Mouse (Mus musculus) lung, adult 2 months (tissue): ENCODE results near the gene Ptgr1. TPM values are rescaled to one million over a fixed set of nuclear protein-coding genes. Genes with fewer than 3 reads are reported as not detected.

Source experiments
- DNase-seq: peaks from one replicate; pipeline ENCODE4 v3.0.0; 2022
- H3K4me1 ChIP-seq: fragments of 200-500 bp; 2 replicates; pipeline ENCODE4 v1.6.1; 2011; ENCODE audit warnings: low read length; ENCODE audit not compliant: control insufficient read depth, insufficient read depth
- H3K4me3 ChIP-seq: fragments of 200-500 bp; replicated peaks from 2 replicates; pipeline ENCODE3; 2011; ENCODE audit warnings: low read depth, mild to moderate bottlenecking, control low read depth, low read length; ENCODE audit errors: extremely low read depth
- CTCF ChIP-seq: fragments of 200-500 bp; IDR thresholded peaks from 2 replicates; pipeline ENCODE4 v1.5.1; 2011; ENCODE audit warnings: mild to moderate bottlenecking, low read length, control low read depth; ENCODE audit not compliant: insufficient read depth
- POLR2A ChIP-seq: fragments of 200-500 bp; IDR thresholded peaks from 2 replicates; pipeline ENCODE4 v1.6.1; 2011; ENCODE audit warnings: low read depth, mild to moderate bottlenecking, control low read depth, low read length, borderline replicate concordance; ENCODE audit errors: extremely low read depth
- WGBS: fragments of 180-500 bp; shearing (Covaris S2); methylation state at CpG from one replicate; pipeline ENCODE4 v1.1.7; 2018; 5-methylcytosine and 5-hydroxymethylcytosine counted together
- polyA plus RNA-seq: library from polyadenylated mRNA; depleted of rRNA; stranded (reverse); fragments of >200 nt; gene quantifications from 2 replicates; pipeline ENCODE4 v1.2.3, GENCODE M21; 2012

Gene Ptgr1
- polyA plus RNA-seq, 1 experiment: 23.7 TPM

DNA sequence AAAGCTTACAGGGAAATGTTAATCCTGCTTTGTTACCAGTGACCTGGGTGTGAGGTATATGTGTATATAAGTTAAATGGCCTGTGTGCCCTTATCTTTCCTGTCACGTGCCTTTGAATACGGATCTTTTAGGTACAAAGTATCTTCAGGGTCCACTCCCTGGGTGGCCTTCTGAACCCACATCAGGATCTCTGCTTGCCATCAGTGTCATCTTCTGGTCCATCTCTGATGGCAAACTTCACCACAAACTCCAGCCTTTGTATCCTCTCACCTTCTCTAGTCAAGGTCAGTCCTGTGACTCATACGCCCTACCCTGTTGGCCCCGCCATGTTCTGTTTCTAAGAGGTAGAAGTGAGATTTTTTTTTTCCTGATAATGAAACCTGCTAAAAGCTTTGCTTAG, 7.8 kb upstream of the Ptgr1 start, which contains the start of gene Dnajc25:
Gene Dnajc25 (plus strand): TSS at position 301 of the 400 bp plus-strand sequence.
- Histone ChIP-seq H3K4me3 (no peak within 1 kb of the TSS), H3K4me1 (no peaks in the 10 kb centered on the region)
- TF ChIP-seq CTCF: no peak
- 68% methylated on average over 4 of the region's 4 CpGs for WGBS
- DNase-seq: no peak

DNA sequence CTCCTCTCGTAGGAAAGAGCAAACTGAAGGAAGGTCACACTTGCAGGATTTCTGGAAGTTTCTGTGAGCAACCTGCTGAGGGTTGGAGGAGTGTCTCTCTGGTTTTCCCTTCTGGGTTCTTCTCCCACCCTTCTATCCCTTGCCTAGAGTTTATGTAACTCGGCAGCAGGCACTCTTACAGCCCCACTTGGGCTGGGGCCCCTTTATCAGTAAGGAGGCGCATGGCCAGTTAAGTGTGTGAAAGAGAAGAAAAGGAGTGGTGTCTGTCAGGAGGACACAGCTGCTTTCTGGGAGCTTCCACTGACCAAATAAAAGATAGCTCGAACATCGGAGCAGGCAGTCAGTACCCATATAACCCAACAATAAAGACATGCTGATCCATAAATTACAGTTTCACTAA, 5.3 kb upstream of the Ptgr1 start:
- TF ChIP-seq POLR2A: no peak
- TF ChIP-seq CTCF: no peak
- 65% methylated on average over 5 of the region's 5 CpGs for WGBS
- H3K4me1 ChIP-seq: no peaks in the 10 kb centered on the region

DNA sequence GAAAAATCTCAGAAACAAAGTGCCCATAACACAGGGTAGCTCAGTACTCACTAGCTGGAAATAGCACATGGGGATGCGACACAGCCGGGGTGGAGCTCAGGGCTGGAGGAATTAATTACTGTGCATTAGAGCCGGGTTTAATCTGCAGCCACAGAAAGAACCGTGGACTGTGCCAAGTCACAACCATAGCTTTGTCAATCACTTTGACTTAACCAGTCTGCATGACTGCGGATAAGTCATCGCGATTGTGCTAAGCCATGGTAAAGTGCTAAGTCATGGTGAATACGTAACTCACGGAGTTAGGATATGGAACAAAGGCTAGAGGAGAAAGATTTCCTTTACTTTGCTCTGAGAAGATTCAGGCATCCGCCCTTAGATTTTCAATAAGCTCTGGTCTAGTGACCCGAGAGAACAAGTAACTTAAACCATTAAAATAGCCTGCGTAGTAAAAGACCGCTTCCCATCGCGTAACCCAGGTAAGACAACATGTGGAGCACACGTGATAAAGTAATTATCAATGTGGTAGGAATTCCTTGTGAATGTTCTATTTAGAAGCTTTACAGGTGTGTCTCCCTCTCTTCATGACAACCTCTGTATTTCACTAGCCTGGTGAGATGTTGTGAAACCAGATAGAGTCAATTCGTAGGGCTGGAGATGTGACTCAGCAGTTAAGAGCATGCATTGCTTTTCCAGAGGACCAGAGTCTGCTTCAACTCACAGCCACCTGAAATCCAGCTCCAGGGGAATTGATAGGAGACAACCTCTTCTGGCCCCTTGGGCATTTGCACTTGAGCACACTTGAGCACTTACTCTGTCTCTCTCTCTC, 3.9 kb upstream of the Ptgr1 start:
- TF ChIP-seq POLR2A: no peak
- DNase-seq: no peak
- no peak overlapping the region for H3K4me3 ChIP-seq
- no peaks in the 10 kb centered on the region for H3K4me1 ChIP-seq
- WGBS: 87% methylated on average over 17 of the region's 17 CpGs

More for the DNA sequence above, 5.3 kb upstream of the Ptgr1 start:
- DNase-seq: no peak
- no peak overlapping the region for H3K4me3 ChIP-seq

DNA sequence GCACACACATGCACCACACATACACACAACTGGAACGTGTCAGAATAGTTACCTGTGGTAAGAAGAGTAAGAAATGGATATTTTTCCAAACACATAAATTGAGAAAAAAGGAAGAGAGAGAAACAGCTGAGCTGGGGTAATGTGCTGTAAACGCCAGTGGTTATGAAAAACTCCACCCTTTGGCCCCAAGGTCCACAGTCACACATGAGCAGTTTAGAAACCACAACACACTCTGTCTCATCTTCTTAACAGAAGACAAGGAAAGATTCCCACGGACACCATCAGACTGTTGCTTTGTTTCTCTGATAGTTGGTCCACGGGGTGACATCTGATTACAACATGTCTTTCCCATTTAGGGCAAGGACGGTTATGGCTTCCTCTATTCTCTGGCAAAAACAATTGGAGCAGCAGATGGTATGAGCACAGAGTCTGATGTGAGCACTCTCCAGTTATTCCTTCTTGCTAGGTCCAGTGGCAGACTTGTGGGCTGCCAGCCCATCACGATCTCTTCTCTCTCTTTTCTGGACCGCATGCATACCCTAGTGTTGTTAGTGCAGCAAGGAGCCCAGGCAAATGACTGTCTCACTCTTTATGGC, 2.5 kb upstream of the Ptgr1 start:
- TF ChIP-seq CTCF: no peak
- no peak for TF ChIP-seq POLR2A
- Histone ChIP-seq H3K4me1 (no peaks in the 10 kb centered on the region), H3K4me3 (no peak overlapping the region)
- WGBS: 71% methylated on average over 7 of the region's 7 CpGs
- no peak for DNase-seq

DNA sequence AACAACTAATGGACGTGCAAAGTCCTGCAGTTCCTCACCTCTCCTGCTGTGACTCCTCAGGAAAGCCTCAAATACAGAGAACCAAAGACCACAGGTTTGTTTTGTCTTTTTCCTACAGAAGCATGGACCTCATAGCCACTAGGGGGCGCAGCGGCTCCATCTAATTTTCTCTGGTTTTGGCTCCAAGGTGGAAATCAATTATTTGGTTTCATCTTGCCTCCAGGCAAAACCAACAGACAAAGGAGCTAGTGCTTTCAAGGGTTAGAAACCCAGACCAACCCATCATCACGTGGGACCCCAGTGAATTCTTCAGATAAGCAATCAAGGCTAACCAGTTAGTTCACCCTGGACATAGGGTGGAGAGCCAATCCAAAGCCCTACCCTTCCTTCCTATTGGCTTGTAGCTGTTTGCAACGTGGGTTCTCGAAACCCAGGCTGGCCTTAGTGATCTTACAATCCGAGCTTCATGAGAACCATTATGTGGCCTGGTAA, 1.7 kb downstream of the Ptgr1 start:
- WGBS: 9% methylated on average over 7 of the region's 7 CpGs
- no peaks in the 10 kb centered on the region for H3K4me1 ChIP-seq
- no peak overlapping the region for H3K4me3 ChIP-seq
- peak; percentile 82 for DNase-seq
- TF ChIP-seq POLR2A: no peak
- peak; percentile 69 for TF ChIP-seq CTCF

DNA sequence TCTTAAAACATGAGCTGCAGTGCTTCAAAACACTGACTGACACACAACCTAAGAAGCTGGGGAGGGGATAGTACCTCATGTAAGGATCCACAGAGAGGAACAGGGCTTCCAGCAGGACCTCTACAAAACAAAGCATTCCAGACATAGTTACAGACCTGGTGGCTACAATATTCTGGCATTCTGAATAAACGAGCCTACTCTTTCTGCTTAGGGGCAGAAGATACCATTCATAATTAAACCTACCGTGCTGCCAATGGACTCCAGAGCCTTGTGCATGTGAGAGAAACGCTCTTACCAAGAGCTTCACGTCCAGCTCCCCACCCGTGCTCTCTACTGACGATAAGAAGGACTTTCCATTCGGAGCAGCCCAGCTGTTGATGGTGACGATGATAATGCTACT, 4.1 kb downstream of the Ptgr1 start:
- Histone ChIP-seq H3K4me3 (no peak overlapping the region), H3K4me1 (no peaks in the 10 kb centered on the region)
- DNase-seq: no peak
- TF ChIP-seq CTCF: no peak
- TF ChIP-seq POLR2A: no peak
- whole genome bisulfite sequencing: 90% methylated on average over 8 of the region's 8 CpGs

DNA sequence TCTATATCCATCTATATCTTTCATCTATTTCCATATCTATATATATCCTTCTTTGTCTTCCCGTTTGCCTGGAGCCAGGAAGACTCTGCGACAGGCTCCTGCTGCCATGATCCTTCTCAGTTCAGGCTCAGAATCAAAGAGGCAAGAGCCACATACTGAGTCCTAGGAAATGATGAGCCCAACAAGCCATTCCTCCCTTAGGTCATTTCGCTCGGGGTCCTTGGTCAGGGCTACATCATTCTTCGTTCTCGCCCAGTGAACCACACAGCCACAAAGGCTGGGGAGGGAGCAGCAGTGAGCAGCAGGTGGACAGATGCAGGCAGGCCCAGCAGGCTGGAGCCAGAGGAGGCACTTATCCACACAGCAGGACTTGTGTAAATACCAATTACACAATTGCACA, 5.5 kb downstream of the Ptgr1 start:
- H3K4me1 ChIP-seq: no peaks in the 10 kb centered on the region
- 83% methylated on average over 6 of the region's 6 CpGs for WGBS
- DNase-seq: no peak
- TF ChIP-seq CTCF (no peak), POLR2A (no peak)
- H3K4me3 ChIP-seq: no peak overlapping the region

DNA sequence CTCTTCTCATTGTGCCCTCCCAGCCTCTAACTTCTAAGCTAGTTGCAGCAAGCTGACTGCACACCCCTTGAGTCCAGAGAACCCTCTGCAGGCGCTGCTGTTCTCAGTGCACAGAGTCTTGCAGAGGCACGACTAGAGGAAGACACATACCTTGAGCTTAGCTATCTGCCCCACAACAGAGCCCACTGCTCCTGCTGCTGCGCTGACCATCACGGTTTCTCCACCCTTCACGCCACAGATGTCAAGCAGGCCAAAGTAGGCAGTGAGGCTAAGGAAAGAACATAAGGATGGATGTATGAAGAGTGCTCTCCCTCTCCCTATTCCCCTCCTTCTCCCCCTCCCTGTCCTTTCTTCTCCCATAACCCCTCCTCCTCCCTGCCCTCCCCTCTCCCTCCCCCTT, 11.2 kb downstream of the Ptgr1 start:
- TF ChIP-seq POLR2A (no peak), CTCF (no peak)
- H3K4me3 ChIP-seq: no peak overlapping the region
- WGBS: 91% methylated on average over 5 of the region's 5 CpGs
- H3K4me1 ChIP-seq: no peaks in the 10 kb centered on the region
- no peak for DNase-seq

DNA sequence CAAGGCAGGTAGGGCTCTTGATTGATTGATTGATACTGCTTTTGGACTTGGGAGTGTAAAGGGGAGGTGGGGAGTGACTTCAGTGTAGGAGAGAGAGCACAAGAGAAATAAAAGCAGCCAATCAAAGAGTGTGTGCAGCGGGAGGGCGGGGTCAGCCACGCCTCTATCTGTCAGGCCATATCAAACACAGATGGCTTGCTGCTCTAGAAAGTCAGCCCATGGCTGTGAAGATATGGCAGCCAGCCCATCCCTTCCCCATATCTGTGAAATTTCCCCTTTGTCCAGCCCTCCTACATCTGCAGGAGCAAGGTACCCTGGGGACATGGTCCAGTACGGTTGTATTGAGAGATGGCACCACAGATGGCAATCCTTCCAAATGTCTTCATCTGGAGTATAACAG, 16.2 kb downstream of the Ptgr1 start:
- TF ChIP-seq POLR2A (no peak), CTCF (no peak)
- no peak for DNase-seq
- Histone ChIP-seq H3K4me3 (no peak overlapping the region), H3K4me1 (no peaks in the 10 kb centered on the region)
- WGBS: 86% methylated on average over 4 of the region's 4 CpGs

DNA sequence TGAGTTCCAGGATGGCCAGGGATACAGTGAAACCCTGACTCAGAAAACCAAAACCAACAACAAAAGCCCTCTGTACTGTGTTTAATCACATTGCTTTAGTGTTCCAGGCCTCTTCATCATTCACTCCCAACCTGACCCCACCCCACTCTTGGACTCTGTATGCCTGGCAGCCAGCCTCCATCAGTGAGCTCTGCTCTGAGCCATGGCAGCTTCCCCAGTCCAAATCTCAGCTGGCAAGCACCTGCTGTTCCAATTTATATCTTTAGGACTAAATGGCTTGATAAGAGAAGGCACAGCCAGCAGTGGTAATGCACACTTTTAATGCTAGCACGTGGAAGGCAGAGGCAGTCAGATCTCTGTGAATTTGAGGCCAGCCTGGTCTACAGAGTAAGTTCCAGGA, 21.8 kb downstream of the Ptgr1 start:
- Histone ChIP-seq H3K4me3 (no peak overlapping the region), H3K4me1 (no peaks in the 10 kb centered on the region)
- WGBS: 79% methylated on average over 1 of the region's 1 CpGs
- DNase-seq: no peak
- no peak for TF ChIP-seq POLR2A
- TF ChIP-seq CTCF: no peak
